In the genomic region with DNA sequence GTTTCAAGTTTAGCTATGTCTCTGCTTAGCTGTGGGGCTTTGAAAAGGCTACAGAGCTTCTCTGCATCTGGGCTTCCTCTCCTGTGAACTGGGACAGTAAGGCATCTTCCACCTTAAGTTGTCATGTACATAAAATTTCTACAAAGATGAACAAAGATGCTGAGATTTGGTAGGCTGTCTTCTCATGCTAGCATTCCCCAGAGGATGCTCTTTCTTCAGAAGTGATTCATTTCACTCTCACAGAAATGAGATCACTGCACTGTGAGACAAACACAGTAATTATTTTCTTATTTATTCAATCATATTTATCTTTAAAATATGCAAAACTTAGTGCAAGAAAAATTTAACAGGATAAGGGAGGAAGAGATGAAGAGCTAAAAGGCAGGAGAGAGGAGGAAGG, we compare ENCODE assay signal across 16 mouse cellular contexts.
DNase-seq lines count a peak whose midpoint lies in the region.
"Had no signal": no experiment of that assay in that cellular context is flagged by ENCODE, and none has a peak within 500 bp of the region (broad histone marks: within the 10 kb centered on the region; RNA-seq: fewer than 3 reads in every experiment).

No protein-coding gene starts in this region.

- peak; percentile 54 for DNase-seq in 3T3-L1 (ENCODE audit: low read depth, low spot score)
- peak; percentile 62 for DNase-seq in NIH3T3 (ENCODE audit: low read depth)
- no peak for DNase-seq in layer of hippocampus, adult 8-10 months (ENCODE audit: low spot score in 2 of 2)
- no peak for DNase-seq in ovary, postnatal 36 days (ENCODE audit: low spot score)
- DNase-seq: adrenal gland, adult 2 months; adrenal gland, adult 8-10 months; adrenal gland, postnatal 10 days; adrenal gland, postnatal 14 days; adrenal gland, postnatal 25 days; adrenal gland, postnatal 36 days; B cell, adult 2 months; cerebellum, adult 11 months; cerebellum, adult 11-12 months; cerebellum, adult 18-20 months; cerebellum, adult 2 months; cerebellum, adult 8-10 months had no signal

Comparison
In these comparisons a context has a peak if more than half of its experiments do, and no peak if none do; other contexts are left out.
1. DNase-seq: peak in 3T3-L1 (single experiment) and NIH3T3 (single experiment); none in layer of hippocampus, adult 8-10 months (0 of 2) and ovary, postnatal 36 days (single experiment).